Mouse (Mus musculus) testis, adult 2 months (tissue): ENCODE measurements around the gene Usp33. TPM values are rescaled to one million over a fixed set of nuclear protein-coding genes. Genes with fewer than 3 reads are reported as not detected.
A peak's percentile ranks its signal among the peaks of the same experiment; 100 is the strongest.

Experiments
- H3K27ac ChIP-seq: fragments of 200-500 bp; 2 replicates; pipeline ENCODE4 v1.5.1; 2012; ENCODE audit warnings: low read depth, low read length; ENCODE audit not compliant: control insufficient read depth, insufficient read depth
- H3K27me3 ChIP-seq: fragments of 200-500 bp; 2 replicates; pipeline ENCODE4 v1.6.1; 2012; ENCODE audit warnings: mild to moderate bottlenecking, low read length, moderate library complexity; ENCODE audit not compliant: control insufficient read depth, insufficient read depth
- H3K36me3 ChIP-seq: fragments of 200-500 bp; 2 replicates; pipeline ENCODE4 v1.6.1; 2012; ENCODE audit warnings: mild to moderate bottlenecking, low read length; ENCODE audit not compliant: control insufficient read depth, insufficient read depth
- H3K4me1 ChIP-seq: fragments of 200-500 bp; 2 replicates; pipeline ENCODE4 v1.6.1; 2012; ENCODE audit warnings: low read length; ENCODE audit not compliant: control insufficient read depth, insufficient read depth
- H3K4me3 ChIP-seq: fragments of 200-500 bp; 2 replicates; pipeline ENCODE4 v1.5.1; 2012; ENCODE audit warnings: low read depth, mild to moderate bottlenecking, low read length, moderate library complexity, mixed read lengths; ENCODE audit not compliant: control insufficient read depth
- CTCF ChIP-seq: fragments of 200-500 bp; IDR thresholded peaks from 2 replicates; pipeline ENCODE4 v1.5.1; 2012; ENCODE audit warnings: low read depth, mild to moderate bottlenecking, inconsistent platforms, low read length, moderate library complexity; ENCODE audit not compliant: control insufficient read depth, insufficient read depth, insufficient replicate concordance
- POLR2A ChIP-seq: fragments of 200-500 bp; IDR thresholded peaks from 2 replicates; pipeline ENCODE4 v1.6.1; 2012; ENCODE audit warnings: low read depth, mild to moderate bottlenecking, inconsistent platforms, low read length, moderate library complexity; ENCODE audit not compliant: control insufficient read depth
- polyA plus RNA-seq: library from polyadenylated mRNA; depleted of rRNA; stranded (reverse); fragments of >200 nt; gene quantifications from 2 replicates; pipeline ENCODE4 v1.2.3, GENCODE M21; 2012

Gene Usp33
- polyA plus RNA-seq, 1 experiment: 6.5 TPM

- Histone ChIP-seq H3K27me3 (no peaks in the 10 kb centered on the region), H3K36me3 (no peaks in the 10 kb centered on the region; the same call in 1 of the 2 replicates), H3K4me1 (peaks cover 4% of the 10 kb centered on the region), H3K4me3 (peak overlapping the region; percentile 98), H3K27ac (peak overlapping the region; percentile 100; the same call in 1 of the 2 replicates)
- TF ChIP-seq CTCF (no peak), POLR2A (no peak)
Measured at GRCm38 (mm10) chr3:152397335-152397940, 51.2 kb downstream of the Usp33 start.

- H3K4me3 ChIP-seq: no peak overlapping the region
- no peaks in the 10 kb centered on the region for H3K27me3 ChIP-seq
- no peaks in the 10 kb centered on the region for H3K36me3 ChIP-seq
- no peaks in the 10 kb centered on the region; the same call in none of the 2 replicates for H3K4me1 ChIP-seq
- TF ChIP-seq CTCF (no peak), POLR2A (no peak)
- H3K27ac ChIP-seq: no peak overlapping the region
Measured at GRCm38 (mm10) chr3:152400441-152400840, 54.2 kb downstream of the Usp33 start.

GRCm38 (mm10) chr3:152400875-152401274 is 54.6 kb downstream of the Usp33 start:
- H3K27me3 ChIP-seq: no peaks in the 10 kb centered on the region
- H3K36me3 ChIP-seq: no peaks in the 10 kb centered on the region
- TF ChIP-seq POLR2A (no peak), CTCF (no peak)
- no peaks in the 10 kb centered on the region; the same call in none of the 2 replicates for H3K4me1 ChIP-seq
- no peak overlapping the region for H3K4me3 ChIP-seq
- H3K27ac ChIP-seq: no peak overlapping the region

- Histone ChIP-seq H3K4me1 (no peaks in the 10 kb centered on the region; the same call in none of the 2 replicates), H3K27me3 (no peaks in the 10 kb centered on the region), H3K27ac (no peak overlapping the region), H3K4me3 (no peak overlapping the region), H3K36me3 (no peaks in the 10 kb centered on the region)
- no peak for TF ChIP-seq CTCF
- TF ChIP-seq POLR2A: no peak
Measured at GRCm38 (mm10) chr3:152401964-152402670, 55.8 kb downstream of the Usp33 start.

GRCm38 (mm10) chr3:152402671-152403066 is 56.4 kb downstream of the Usp33 start:
- no peak overlapping the region for H3K27ac ChIP-seq
- TF ChIP-seq CTCF (no peak), POLR2A (no peak)
- no peaks in the 10 kb centered on the region; the same call in none of the 2 replicates for H3K4me1 ChIP-seq
- no peaks in the 10 kb centered on the region for H3K27me3 ChIP-seq
- no peak overlapping the region for H3K4me3 ChIP-seq
- no peaks in the 10 kb centered on the region for H3K36me3 ChIP-seq

- Histone ChIP-seq H3K27ac (no peak overlapping the region), H3K4me3 (no peak overlapping the region), H3K36me3 (no peaks in the 10 kb centered on the region), H3K27me3 (no peaks in the 10 kb centered on the region), H3K4me1 (no peaks in the 10 kb centered on the region; the same call in 1 of the 2 replicates)
- TF ChIP-seq CTCF (no peak), POLR2A (no peak)
Measured at GRCm38 (mm10) chr3:152403827-152404226, 57.5 kb downstream of the Usp33 start.

- Histone ChIP-seq H3K36me3 (no peaks in the 10 kb centered on the region), H3K27me3 (no peaks in the 10 kb centered on the region), H3K4me1 (no peaks in the 10 kb centered on the region; the same call in 1 of the 2 replicates), H3K27ac (no peak overlapping the region), H3K4me3 (no peak overlapping the region)
- no peak for TF ChIP-seq POLR2A
Measured at GRCm38 (mm10) chr3:152405420-152405819, 59.1 kb downstream of the Usp33 start.

GRCm38 (mm10) chr3:152405978-152406640 is 59.8 kb downstream of the Usp33 start:
- TF ChIP-seq CTCF (no peak), POLR2A (no peak)
- no peaks in the 10 kb centered on the region; the same call in 1 of the 2 replicates for H3K4me1 ChIP-seq
- H3K36me3 ChIP-seq: no peaks in the 10 kb centered on the region
- H3K4me3 ChIP-seq: no peak overlapping the region
- no peaks in the 10 kb centered on the region for H3K27me3 ChIP-seq
- no peak overlapping the region for H3K27ac ChIP-seq
